Mouse (Mus musculus) T-cell, adult 2 months (primary cell): Measurements from ENCODE around the gene Apon.
"Not testable (repeated sequence)": the region's sequence is repeated elsewhere in the genome, so short reads cannot be mapped to it uniquely, and the experiment has no call there.

ENCODE experiments used
- DNase-seq: peaks from one replicate; pipeline ENCODE4 v3.0.0; 2022; ENCODE audit warnings: low spot score

Gene Apon

DNA sequence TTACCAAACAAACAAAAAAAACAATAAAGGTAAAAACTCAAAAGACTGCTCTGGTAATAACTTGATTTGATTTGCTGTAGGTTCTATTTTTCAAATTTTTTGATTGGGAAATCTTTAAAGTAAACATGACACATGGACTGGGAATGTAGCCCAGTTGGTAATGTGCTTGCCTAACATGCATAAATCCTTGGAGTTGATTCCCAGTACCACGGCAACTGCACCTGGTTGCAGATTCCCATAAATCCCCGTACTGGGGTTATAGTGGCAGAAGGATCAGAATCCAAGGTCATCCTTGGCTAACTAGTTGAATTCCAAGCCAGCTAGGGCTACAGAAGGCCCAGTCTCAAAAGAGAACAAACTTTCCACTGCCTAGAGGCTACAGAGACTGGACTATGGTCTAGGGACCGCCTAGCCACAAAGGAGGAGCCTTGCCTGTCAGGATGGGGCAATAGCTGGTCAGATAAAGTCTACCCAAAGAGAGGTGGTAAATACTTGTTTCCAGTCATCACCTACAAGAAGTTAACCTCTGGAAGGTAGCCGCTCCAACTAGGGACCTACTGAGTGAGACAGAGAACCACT lies at the start of gene Apon:
Apon (plus strand) TSS at position 420 of the 579 bp plus-strand sequence.
- no peak for DNase-seq

DNA sequence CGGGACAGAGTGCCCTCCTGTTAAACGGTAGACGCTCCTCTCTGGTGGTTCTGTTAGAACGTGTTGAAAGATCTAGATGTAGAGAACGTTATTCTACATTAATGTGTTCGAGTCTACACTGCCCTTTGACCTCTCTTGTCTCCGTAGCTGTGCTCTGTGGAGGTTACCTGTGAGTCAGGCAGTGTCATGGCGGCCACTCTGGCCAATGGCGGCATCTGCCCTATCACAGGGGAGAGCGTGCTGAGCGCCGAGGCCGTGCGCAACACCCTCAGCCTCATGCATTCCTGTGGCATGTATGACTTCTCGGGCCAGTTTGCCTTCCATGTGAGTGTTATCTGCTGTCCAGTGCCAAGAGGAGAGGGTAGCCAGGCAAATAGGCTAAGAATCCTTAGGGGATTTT lies 49.0 kb upstream of the Apon start:
- DNase-seq: no peak

GRCm38 (mm10) chr10:128208326-128208725 lies 45.6 kb upstream of the Apon start:
- DNase-seq: no peak

DNA sequence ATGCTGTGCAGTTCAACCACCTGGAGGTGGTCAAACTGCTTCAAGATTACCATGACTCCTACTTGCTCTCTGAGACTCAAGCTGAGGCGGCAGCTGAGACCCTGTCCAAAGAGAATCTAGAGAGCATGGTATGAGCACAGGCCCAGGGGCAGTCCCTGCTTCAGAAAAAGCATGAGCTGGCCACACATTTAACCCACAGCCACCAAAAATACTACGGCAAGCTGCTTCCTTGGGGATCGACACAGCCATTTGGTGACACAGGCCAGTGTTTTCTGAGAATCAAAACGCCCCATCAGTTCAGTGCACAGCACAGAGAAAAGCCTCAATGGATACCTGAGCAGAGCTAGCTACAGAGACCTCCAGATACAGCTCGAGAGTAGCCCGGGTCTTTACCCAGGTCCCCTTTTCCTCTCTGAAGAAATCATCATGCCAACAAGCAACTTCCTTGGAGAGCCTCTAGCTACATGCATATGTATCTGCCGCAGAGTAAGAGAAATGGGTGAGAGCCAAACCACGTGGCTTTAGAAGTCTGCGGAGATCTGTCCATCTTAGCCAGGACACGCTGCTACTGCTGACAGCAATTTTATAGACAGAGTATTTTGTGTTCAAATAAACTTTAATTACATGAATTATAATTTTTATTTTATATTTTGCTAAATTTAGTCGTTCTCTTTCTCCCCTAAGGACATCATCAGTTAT lies 44.4 kb upstream of the Apon start:
- DNase-seq: no peak

DNA sequence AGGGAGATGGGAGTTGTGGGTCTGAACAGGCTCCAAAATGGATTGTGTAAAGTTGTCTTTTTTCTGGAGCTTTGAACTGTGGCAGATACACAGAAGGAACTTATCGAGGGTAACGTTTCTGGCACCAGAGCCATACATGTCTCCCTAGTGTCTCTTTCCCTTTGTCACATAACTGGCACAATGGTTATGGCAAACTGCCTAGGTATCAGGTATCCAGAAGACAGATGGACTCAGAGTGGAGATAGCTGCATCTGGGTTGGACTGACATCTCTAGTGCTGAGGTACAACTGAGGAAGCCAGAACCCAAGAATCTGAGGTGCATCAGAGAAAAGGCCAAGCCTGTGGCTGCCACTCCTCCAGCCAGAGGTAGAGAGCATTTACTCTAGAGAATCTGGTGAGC lies 43.8 kb upstream of the Apon start:
- no peak for DNase-seq

- DNase-seq: no peak
Observed at GRCm38 (mm10) chr10:128210954-128211353, 42.9 kb upstream of the Apon start.

DNA sequence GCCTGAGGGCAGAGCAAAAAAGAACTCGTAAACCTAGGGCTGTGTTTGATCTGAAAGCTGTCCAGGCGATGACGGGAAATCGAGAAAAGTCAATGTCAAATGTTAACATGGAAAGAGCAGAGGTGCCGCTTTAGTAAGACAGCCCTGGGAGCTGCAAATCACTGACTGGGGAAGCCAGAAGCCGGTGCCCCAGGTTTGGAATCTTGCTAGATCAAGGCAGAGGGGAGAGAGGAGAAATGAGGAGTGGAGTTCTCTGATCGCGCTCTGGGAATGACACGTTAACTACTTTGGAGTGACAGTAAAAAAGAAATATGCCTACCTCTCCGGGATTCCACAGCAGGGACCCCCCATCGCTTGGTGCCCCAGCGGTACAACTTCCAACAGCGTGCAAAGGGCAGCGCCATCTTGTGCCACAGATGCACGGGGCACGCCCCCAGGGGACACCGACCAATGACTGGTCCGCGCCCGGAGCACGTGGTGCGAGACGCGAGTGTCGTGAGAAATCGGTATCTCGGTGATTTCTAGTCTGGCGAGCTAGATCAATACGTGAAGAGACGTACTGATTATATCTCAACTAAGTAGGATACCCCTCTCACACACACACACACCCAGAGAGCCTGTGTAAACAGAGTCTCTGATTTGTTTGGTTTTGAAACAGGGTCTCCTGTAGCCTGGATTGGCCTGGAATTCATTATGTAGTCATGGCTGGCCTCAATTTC lies 42.3 kb upstream of the Apon start, which contains the start of gene Spryd4:
Spryd4 (minus strand) TSS at position 418 of the 719 bp plus-strand sequence.
- peak; percentile 91 for DNase-seq

DNA sequence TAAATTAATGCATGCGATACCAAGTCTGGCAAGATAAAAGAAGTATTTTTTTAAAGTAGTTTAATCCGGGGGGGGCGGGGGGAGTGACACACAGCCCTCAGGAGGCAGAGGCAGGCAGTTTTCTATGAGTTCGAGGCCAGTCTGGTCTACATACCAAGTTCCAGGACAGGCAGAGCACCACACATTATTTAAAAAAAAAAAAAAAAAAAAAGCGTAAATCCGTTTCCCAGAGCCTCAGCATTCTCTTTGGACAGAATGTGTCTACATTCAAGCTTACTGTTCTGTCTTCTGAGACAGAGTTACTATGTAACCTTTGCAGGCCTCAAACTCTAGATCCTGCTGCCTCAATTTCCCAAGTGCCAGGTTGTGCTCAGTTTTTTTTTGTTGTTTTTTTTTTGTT lies 41.7 kb upstream of the Apon start:
- DNase-seq: no peak

DNA sequence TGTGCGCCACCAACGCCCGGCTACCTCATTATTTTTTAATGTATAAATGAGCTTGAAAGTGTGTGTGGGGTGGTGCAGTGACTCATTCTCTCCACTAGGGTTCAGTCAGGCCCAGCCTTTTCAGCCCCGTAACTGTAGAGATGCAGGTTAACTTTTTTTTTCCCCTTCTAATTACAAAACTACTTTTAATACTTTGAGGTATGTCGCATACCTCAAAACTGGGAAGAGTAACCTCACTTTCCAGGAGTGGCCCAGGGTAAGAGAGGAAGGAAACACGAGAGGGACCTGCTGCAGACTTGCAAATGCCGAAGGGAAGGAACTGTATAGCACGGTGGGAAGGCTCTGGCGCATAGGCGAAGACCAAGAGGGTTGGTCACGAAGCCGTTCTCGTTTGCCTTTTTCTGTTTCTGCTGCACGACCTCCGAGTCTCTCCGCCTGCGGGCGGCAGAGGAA lies 41.0 kb upstream of the Apon start:
- peak; percentile 78 for DNase-seq

- DNase-seq: not testable (repeated sequence)
Observed at GRCm38 (mm10) chr10:128214112-128214511, 39.8 kb upstream of the Apon start.

- no peak for DNase-seq
Observed at GRCm38 (mm10) chr10:128214981-128215380, 38.9 kb upstream of the Apon start.

GRCm38 (mm10) chr10:128218387-128219117 lies 35.3 kb upstream of the Apon start:
- no peak for DNase-seq

DNA sequence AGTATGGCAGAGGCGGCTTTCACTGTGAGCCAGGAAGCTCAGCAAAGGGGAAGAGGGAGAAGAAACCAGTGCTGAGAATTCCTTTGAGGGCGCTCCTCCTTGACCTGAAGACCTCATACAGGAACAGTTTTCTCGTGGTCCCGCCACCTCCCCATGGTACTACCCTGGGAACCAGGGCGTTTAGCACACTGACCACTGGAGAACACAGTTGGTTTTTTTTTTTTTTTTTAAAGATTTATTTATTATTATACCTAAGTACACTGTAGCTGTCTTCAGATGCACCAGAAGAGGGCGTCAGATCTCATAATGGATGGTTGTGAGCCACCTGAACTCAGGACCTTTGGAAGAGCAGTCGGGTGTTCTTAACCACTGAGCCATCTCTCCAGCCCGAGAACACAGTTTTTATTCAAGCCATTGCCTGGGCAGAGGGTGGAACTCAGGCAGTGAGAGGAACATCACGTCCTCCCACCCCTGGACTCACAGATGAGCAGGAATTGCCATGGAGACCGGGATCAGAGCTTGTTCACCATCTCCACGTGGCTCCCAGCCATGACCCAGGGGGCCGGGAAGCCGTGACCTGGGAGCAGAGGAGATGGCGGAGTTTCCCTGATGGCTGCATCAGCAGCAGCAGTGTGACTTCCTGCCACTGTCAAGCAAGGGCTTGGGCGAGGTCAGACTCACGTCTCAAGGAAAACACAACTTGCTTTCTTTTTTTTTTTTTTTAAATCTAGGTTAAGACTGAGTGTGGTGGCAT lies 32.2 kb upstream of the Apon start:
- DNase-seq: peak; percentile 36

DNA sequence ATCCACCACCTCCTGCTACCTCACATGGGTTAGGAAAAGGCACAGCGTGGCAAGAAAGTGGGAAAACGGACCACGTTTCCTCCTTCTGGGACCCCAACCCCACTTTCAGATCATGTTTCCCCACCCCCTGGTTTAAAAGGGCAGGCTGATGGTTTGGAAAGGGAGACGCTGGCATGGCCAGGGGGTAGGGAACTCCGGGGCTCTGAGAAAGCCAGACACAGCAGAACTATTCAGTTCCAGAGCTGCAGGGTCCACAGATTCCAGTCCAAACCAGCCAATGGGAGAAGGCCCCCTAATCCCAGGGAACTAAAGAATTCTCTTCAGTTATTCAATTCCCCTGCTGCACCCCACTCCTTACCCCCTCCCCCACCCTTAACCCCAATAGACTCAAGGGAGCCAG lies 28.8 kb upstream of the Apon start:
- no peak for DNase-seq

GRCm38 (mm10) chr10:128225538-128225937 lies 28.4 kb upstream of the Apon start, which contains the start of gene Mip:
TSS of gene Mip (plus strand) at chr10:128225838.
- DNase-seq: no peak

DNA sequence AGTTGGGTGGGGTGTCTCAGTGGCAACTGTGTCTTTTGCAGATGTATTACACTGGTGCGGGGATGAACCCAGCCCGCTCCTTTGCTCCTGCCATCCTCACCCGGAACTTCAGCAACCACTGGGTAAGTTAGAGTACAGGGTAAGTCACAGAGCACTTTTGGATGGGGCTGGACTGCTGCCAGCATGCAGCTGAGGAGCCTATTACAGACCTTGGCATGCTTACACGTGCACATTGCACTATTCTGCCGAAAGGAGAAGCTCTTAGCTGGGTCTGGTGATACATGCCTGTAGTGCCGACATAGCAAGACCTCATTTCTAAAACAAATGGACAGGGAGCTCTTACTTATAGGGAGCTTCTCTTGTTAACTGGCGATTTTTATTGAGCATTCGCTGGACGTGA lies 26.3 kb upstream of the Apon start:
- DNase-seq: no peak

DNA sequence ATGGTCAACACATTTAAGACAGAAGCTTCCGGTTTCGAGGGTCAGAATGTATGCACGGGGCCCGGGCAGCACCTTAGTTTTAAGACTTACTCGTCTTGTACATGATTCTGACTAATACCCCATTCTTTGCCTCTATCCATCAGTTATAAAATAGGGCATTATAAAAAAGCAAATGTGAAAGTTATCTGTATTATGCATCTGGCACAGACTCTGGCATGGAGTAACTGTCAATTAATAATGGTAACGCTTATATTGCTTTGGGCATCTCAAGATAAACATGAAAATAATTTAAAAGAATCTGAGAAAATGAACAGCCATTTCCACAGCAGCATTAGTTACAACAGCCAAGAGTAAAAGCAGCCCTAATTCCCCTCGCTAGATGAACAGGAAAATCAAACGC lies 25.9 kb upstream of the Apon start:
- DNase-seq: no peak

DNA sequence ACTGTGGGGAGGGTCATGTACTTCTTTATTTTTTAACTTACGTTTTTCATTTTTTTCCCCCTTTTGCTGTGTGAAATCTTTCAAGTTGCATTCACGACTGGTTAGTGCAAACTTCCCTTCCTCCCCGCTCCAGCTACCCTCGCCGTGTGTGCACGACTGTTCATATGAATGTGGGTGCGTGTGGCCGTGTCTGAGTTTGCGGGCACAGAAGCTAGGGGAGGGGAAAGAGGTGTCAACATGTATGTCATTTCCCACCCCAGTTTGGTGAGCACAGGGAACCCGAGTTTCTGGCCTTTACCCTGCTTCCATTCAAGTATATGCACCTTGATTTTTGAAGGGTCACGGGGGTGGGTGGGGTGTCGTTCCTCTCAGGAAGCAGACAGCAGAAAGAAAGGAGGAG lies 23.3 kb upstream of the Apon start:
- peak; percentile 30 for DNase-seq

GRCm38 (mm10) chr10:128231146-128231545 lies 22.8 kb upstream of the Apon start:
- no peak for DNase-seq

DNA sequence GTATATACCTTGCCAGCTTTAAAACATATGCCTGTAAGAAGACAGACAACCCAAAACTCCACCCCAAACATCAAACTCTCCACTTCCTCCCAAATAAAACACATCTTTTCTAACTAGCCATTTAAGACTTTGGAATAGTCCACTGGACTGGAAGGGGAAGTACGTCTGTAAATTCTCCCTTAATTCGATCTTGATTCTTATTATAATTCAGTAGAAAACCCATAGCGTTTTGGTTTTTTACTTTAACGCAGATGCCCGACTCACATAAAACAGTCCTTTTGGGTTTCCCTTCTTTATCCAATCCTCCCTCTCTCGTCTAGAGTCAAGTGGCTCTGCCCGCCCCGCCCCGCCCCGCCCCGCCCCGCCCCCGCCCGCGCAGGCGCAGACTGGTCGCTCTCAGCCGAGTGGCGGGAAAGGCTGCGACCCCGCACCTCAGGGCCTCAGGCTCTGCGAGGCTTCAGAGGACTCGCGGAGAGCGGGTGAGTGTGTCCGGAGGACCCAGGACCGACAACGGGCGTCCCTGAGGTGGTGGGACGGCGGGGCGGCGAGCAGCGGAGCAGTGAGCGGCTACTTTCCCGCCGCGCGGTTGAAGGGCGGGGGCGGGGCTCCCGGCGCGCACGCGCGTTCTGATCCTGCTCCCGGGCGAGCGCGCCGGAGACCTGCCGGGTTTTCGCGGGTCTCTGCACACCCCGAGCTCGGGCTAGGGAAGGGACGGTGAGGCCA lies 22.0 kb upstream of the Apon start, which contains the start of gene Timeless:
Timeless (plus strand) TSS at position 369 of the 723 bp plus-strand sequence.
- peak; percentile 86 for DNase-seq
